In genomic region chr19:10293987-10294386, GRCm38 (mm10) we compare ENCODE assay signal across 10 mouse cellular contexts. TPM values are rescaled to one million over a fixed set of nuclear protein-coding genes. Genes with fewer than 3 reads are reported as not detected.
DNase-seq lines count a peak whose midpoint lies in the region; ATAC-seq and TF ChIP-seq lines count a peak whose summit lies in the region.
"Had no signal": no experiment of that assay in that cellular context is flagged by ENCODE, and none has a peak within 500 bp of the region (broad histone marks: within the 10 kb centered on the region; RNA-seq: fewer than 3 reads in every experiment).

No protein-coding gene starts in this region.

- no peak for TF ChIP-seq CTCF in gastrocnemius, adult 2 months (IDR thresholded peaks at IDR 0.05)
- TF ChIP-seq CTCF in midbrain, postnatal 0 days (IDR thresholded peaks at IDR 0.05), result no peak

- peak; percentile 16 for DNase-seq in gastrocnemius, adult 2 months
- DNase-seq in gastrocnemius, postnatal 36 days, result no peak
- DNase-seq in liver, embryonic 13.5 days, result no peak
- no peak for DNase-seq in liver
- DNase-seq in midbrain, postnatal 0 days (ENCODE audit: low spot score), result no peak
- no peak for DNase-seq in thymus, postnatal 36 days
- DNase-seq: adrenal gland, postnatal 10 days; cerebellum, adult 9-10 months had no signal

- H3K27me3 ChIP-seq in liver, embryonic 13.5 days, result peaks cover 24% of the 10 kb centered on the region
- H3K27me3 ChIP-seq in hindbrain, embryonic 13.5 days, result peaks cover 85% of the 10 kb centered on the region
- H3K27me3 ChIP-seq in midbrain, postnatal 0 days (ENCODE audit: insufficient read depth, low read length), result no peaks in the 10 kb centered on the region

- H3K9me3 ChIP-seq in liver, embryonic 13.5 days (replicated peaks), result no peaks in the 10 kb centered on the region
- H3K9me3 ChIP-seq in hindbrain, embryonic 13.5 days, result no peaks in the 10 kb centered on the region
- H3K9me3 ChIP-seq in midbrain, postnatal 0 days (ENCODE audit: low read length), result no peaks in the 10 kb centered on the region

- WGBS in liver, embryonic 13.5 days (ENCODE audit: insufficient replicate concordance), result 54% methylated on average over 5 of the region's 5 CpGs
- 87% methylated on average over 5 of the region's 5 CpGs for WGBS in hindbrain, embryonic 13.5 days
- 89% methylated on average over 5 of the region's 5 CpGs for WGBS in midbrain, postnatal 0 days

- H3K4me3 ChIP-seq in gastrocnemius, adult 2 months, result no peak overlapping the region
- H3K4me3 ChIP-seq in liver, embryonic 13.5 days (replicated peaks), result no peak overlapping the region
- H3K4me3 ChIP-seq in hindbrain, embryonic 13.5 days, result no peak overlapping the region
- no peak overlapping the region for H3K4me3 ChIP-seq in midbrain, postnatal 0 days (ENCODE audit: low read depth, low read length)

- no peak overlapping the region for H3K9ac ChIP-seq in liver, embryonic 13.5 days
- H3K9ac ChIP-seq in hindbrain, embryonic 13.5 days, result no peak overlapping the region
- H3K9ac ChIP-seq in midbrain, postnatal 0 days (replicated peaks; ENCODE audit: low read length, poor library complexity, severe bottlenecking), result no peak overlapping the region

- H3K36me3 ChIP-seq in liver, embryonic 13.5 days, result no peaks in the 10 kb centered on the region
- no peaks in the 10 kb centered on the region for H3K36me3 ChIP-seq in hindbrain, embryonic 13.5 days
- no peaks in the 10 kb centered on the region for H3K36me3 ChIP-seq in midbrain, postnatal 0 days (ENCODE audit: insufficient read depth, low read length)

- peaks cover 36% of the 10 kb centered on the region for H3K4me1 ChIP-seq in liver, embryonic 13.5 days (replicated peaks)
- H3K4me1 ChIP-seq in hindbrain, embryonic 13.5 days (replicated peaks), result peaks cover 52% of the 10 kb centered on the region
- peaks cover 7% of the 10 kb centered on the region; the same call in 1 of the 2 replicates for H3K4me1 ChIP-seq in midbrain, postnatal 0 days (ENCODE audit: insufficient read depth, low read length)

- ATAC-seq in liver, embryonic 13.5 days (ENCODE audit: low read depth), result no peak
- no peak for ATAC-seq in hindbrain, embryonic 13.5 days (ENCODE audit: low FRiP score)
- ATAC-seq in midbrain, postnatal 0 days (ENCODE audit: low FRiP score), result no peak
- ATAC-seq in inflammation-experienced regulatory T-cells, adult 6 months, result no peak

- H3K27ac ChIP-seq in gastrocnemius, adult 2 months, result peak overlapping the region; percentile 92
- peak overlapping the region; percentile 39; the same call in 1 of the 2 replicates for H3K27ac ChIP-seq in liver, embryonic 13.5 days
- peak overlapping the region; percentile 19; the same call in 1 of the 2 replicates for H3K27ac ChIP-seq in hindbrain, embryonic 13.5 days
- peak overlapping the region; percentile 52 for H3K27ac ChIP-seq in midbrain, postnatal 0 days (ENCODE audit: low read depth, low read length)

- intact Hi-C loops in gastrocnemius, adult 2 months (cut with DNase I), result no loop called here
- intact Hi-C loops in gastrocnemius, postnatal 36 days (cut with DNase I), result no loop called here

- no peak overlapping the region for H3K4me2 ChIP-seq in liver, embryonic 13.5 days
- H3K4me2 ChIP-seq in hindbrain, embryonic 13.5 days, result no peak overlapping the region
- no peak overlapping the region for H3K4me2 ChIP-seq in midbrain, postnatal 0 days (ENCODE audit: low read depth, low read length, poor library complexity, severe bottlenecking)

RNA-seq across cellular contexts. Expression of gene Dagla, which starts 10.7 kb away (rescaled TPM):
- total RNA-seq in gastrocnemius, adult 2 months (2021), result 1 to 10 TPM; 7.2 to 8.6 TPM
- 1 to 10 TPM; 6.9 to 8.9 TPM for total RNA-seq in gastrocnemius, postnatal 36 days (2021)
- polyA plus RNA-seq in liver, embryonic 13.5 days (2015; fragmentation: Nextera tagmentation; extraction: Ambion mirVana), result 0.20 and 0.32 TPM in 2 replicates
- 6.1 and 6.3 TPM in 2 replicates for polyA plus RNA-seq in hindbrain, embryonic 13.5 days (2015; fragmentation: Nextera tagmentation; extraction: Ambion mirVana)
- total RNA-seq in midbrain, postnatal 0 days (2014; rRNA removed), result 29.9 and 40.8 TPM in 2 replicates
- 12.8 and 13.7 TPM in 2 replicates for polyA plus RNA-seq in midbrain, postnatal 0 days (2015; fragmentation: Nextera tagmentation; extraction: Ambion mirVana)
- polyA plus RNA-seq in inflammation-experienced regulatory T-cells, adult 6 months (2017; shearing (Covaris generic)), result under 1 TPM in 1 of 3 experiments, not detected in 2; 0.11 TPM

RNA-seq across cellular contexts. Expression of gene Myrf, which starts 53.4 kb away (rescaled TPM):
- total RNA-seq in gastrocnemius, adult 2 months (2021), result not detected
- total RNA-seq in gastrocnemius, postnatal 36 days (2021), result under 1 TPM in 1 of 2 experiments, not detected in 1; 0.08 TPM
- polyA plus RNA-seq in liver, embryonic 13.5 days (2015; fragmentation: Nextera tagmentation; extraction: Ambion mirVana), result 3.2 and 3.4 TPM in 2 replicates
- 0.44 and 0.50 TPM in 2 replicates for polyA plus RNA-seq in hindbrain, embryonic 13.5 days (2015; fragmentation: Nextera tagmentation; extraction: Ambion mirVana)
- 1.7 and 2.2 TPM in 2 replicates for total RNA-seq in midbrain, postnatal 0 days (2014; rRNA removed)
- polyA plus RNA-seq in midbrain, postnatal 0 days (2015; fragmentation: Nextera tagmentation; extraction: Ambion mirVana), result 0.91 and 0.94 TPM in 2 replicates
- polyA plus RNA-seq in inflammation-experienced regulatory T-cells, adult 6 months (2017; shearing (Covaris generic)), result not detected

Comparison
In these comparisons a context has a peak if more than half of its experiments do, and no peak if none do; other contexts are left out.
1. H3K27ac ChIP-seq: peak in every context shown above with its lines; median percentile 92 in gastrocnemius, adult 2 months; 52 in midbrain, postnatal 0 days; 39 in liver, embryonic 13.5 days; 19 in hindbrain, embryonic 13.5 days.